Mouse (Mus musculus) liver, postnatal 0 days (tissue): ENCODE results near the gene Robo2. TPM values are rescaled to one million over a fixed set of nuclear protein-coding genes. Genes with fewer than 3 reads are reported as not detected.

Source experiments
- ATAC-seq: fragments of 200-750 bp; cut with Nextera tagmentation; 2 replicates; pipeline ENCODE4 v1.8.0; 2017; ENCODE audit warnings: mild to moderate bottlenecking, moderate library complexity
- DNase-seq: peaks from one replicate; pipeline ENCODE4 v3.0.0-alpha.2; 2016
- H3K27ac ChIP-seq: fragments of 300-500 bp; sonication (generic); 2 replicates; pipeline ENCODE4 v1.5.1; 2014; ENCODE audit warnings: antibody characterized with exemption, moderate library complexity, mild to moderate bottlenecking, low read depth
- H3K27me3 ChIP-seq: fragments of 300-500 bp; sonication (generic); 2 replicates; pipeline ENCODE4 v1.6.1; 2014; ENCODE audit warnings: low read length, control low read depth, mixed read lengths; ENCODE audit not compliant: insufficient read depth
- H3K36me3 ChIP-seq: fragments of 300-500 bp; sonication (generic); replicated peaks from 2 replicates; pipeline ENCODE4 v1.6.1; 2014; ENCODE audit warnings: mild to moderate bottlenecking, control low read depth, low read length, moderate library complexity, mixed read lengths; ENCODE audit not compliant: insufficient read depth
- H3K4me1 ChIP-seq: fragments of 300-500 bp; sonication (generic); 2 replicates; pipeline ENCODE4 v1.6.1; 2014; ENCODE audit warnings: antibody characterized with exemption, mild to moderate bottlenecking, control low read depth; ENCODE audit not compliant: insufficient read depth
- H3K4me2 ChIP-seq: fragments of 300-500 bp; sonication (generic); 2 replicates; pipeline ENCODE4 v1.6.1; 2014; ENCODE audit warnings: low read depth, mild to moderate bottlenecking, low read length, moderate library complexity, mixed read lengths
- H3K4me3 ChIP-seq: fragments of 300-500 bp; sonication (generic); 2 replicates; pipeline ENCODE4 v1.5.1; 2014; ENCODE audit warnings: low read depth, low read length
- H3K9ac ChIP-seq: fragments of 300-500 bp; sonication (generic); replicated peaks from 2 replicates; pipeline ENCODE4 v1.6.1; 2014; ENCODE audit warnings: mild to moderate bottlenecking, moderate library complexity
- H3K9me3 ChIP-seq: fragments of 300-500 bp; sonication (generic); 2 replicates; pipeline ENCODE4 v1.6.1; 2016; ENCODE audit warnings: mild to moderate bottlenecking, control low read depth, low read length, mixed read lengths
- CTCF ChIP-seq: sonication (generic); IDR thresholded peaks from 2 replicates; pipeline ENCODE4 v1.5.1; 2016; ENCODE audit warnings: antibody characterized with exemption, low read depth
- EP300 ChIP-seq: IDR thresholded peaks from 2 replicates; pipeline ENCODE4 v1.6.1; 2016; ENCODE audit warnings: antibody characterized with exemption, low read depth, mild to moderate bottlenecking
- WGBS: fragments of 180-500 bp; shearing (Covaris S2); extraction: QIAGEN DNeasy Blood & Tissue Kit; methylation state at CpG from one replicate; pipeline ENCODE4 v1.1.7; 2014; ENCODE audit not compliant: insufficient replicate concordance; 5-methylcytosine and 5-hydroxymethylcytosine counted together
- polyA plus RNA-seq: library from polyadenylated mRNA; unstranded; fragments of >200 nt; fragmentation: Nextera tagmentation; extraction: Ambion mirVana; gene quantifications from 2 replicates; pipeline ENCODE4 v1.2.1, GENCODE M21; 2015

The Robo2 gene
- polyA plus RNA-seq, 1 experiment from 2014 or later, result 1.6 TPM

DNA sequence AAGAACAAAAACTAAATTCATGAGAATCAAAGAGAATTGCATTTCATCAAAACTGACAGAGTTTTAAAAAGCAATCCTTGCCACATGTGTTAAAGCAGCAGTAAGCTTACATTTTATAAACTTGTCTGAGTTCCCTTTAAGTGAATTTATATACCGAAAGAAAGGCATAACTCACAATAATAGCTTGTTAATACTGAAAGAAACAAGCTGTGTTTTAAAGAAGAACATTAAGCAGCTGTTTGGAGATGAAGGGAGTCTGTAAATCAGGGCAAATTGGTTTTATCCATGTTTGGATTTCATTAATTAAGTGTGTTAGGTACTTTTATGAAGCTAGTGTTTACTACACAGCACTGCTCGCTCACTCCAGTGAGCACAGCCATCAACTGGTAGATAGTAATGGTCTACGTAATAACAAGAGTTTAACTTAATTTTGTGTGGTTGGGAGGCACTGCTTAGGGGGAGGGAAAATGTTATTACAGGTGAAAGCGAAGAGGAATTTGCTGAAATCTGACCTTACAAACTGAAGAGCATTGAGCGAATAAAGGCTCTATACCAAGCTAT is 447.2 kb downstream of the Robo2 start:
- WGBS, result 78% methylated on average over 5 of the region's 5 CpGs
- ATAC-seq (no peak), DNase-seq (no peak)
- Histone ChIP-seq H3K9me3 (no peaks in the 10 kb centered on the region), H3K4me2 (no peak overlapping the region), H3K4me3 (no peak overlapping the region), H3K9ac (no peak overlapping the region), H3K27ac (no peak overlapping the region), H3K27me3 (no peaks in the 10 kb centered on the region), H3K36me3 (no peaks in the 10 kb centered on the region), H3K4me1 (no peaks in the 10 kb centered on the region)
- no peak for TF ChIP-seq CTCF
- TF ChIP-seq EP300, result no peak

- H3K9ac ChIP-seq, result no peak overlapping the region
- no peaks in the 10 kb centered on the region for H3K9me3 ChIP-seq
- no peaks in the 10 kb centered on the region for H3K36me3 ChIP-seq
- H3K4me3 ChIP-seq, result no peak overlapping the region
- 75% methylated on average over 6 of the region's 6 CpGs for WGBS
- H3K27ac ChIP-seq, result no peak overlapping the region
- no peak overlapping the region for H3K4me2 ChIP-seq
- TF ChIP-seq CTCF (no peak), EP300 (no peak)
- no peaks in the 10 kb centered on the region for H3K27me3 ChIP-seq
- no peaks in the 10 kb centered on the region for H3K4me1 ChIP-seq
- no peak for ATAC-seq
- DNase-seq, result no peak
Measured at GRCm38 (mm10) chr16:73959479-73959970, 452.1 kb downstream of the Robo2 start.

DNA sequence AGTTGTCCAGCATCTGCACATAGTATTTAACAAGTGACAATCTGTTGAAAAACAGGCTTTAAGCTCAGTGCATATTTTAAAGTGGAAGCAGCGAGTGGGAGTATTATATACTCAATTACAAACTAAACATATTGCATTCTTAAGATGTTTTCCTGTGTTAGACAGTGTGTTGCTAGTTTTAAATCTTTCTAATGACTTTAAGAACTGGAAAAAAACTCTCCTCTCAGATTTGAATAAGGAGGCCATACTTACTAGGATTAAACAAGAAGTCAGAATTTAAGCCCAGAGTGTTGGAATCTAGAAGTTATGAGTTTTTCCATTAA is 453.1 kb downstream of the Robo2 start:
- no peaks in the 10 kb centered on the region for H3K27me3 ChIP-seq
- TF ChIP-seq CTCF (no peak), EP300 (no peak)
- H3K36me3 ChIP-seq, result no peaks in the 10 kb centered on the region
- no peak overlapping the region for H3K4me2 ChIP-seq
- no peaks in the 10 kb centered on the region for H3K4me1 ChIP-seq
- ATAC-seq (no peak), DNase-seq (no peak)
- 78% methylated on average over 1 of the region's 1 CpGs for WGBS
- H3K9ac ChIP-seq, result no peak overlapping the region
- H3K9me3 ChIP-seq, result no peaks in the 10 kb centered on the region
- no peak overlapping the region for H3K4me3 ChIP-seq
- H3K27ac ChIP-seq, result no peak overlapping the region

- ATAC-seq (no peak), DNase-seq (no peak)
- Histone ChIP-seq H3K36me3 (no peaks in the 10 kb centered on the region), H3K27me3 (no peaks in the 10 kb centered on the region), H3K4me1 (no peaks in the 10 kb centered on the region), H3K4me3 (no peak overlapping the region), H3K4me2 (no peak overlapping the region), H3K9ac (no peak overlapping the region), H3K27ac (no peak overlapping the region), H3K9me3 (no peaks in the 10 kb centered on the region)
- 71% methylated on average over 3 of the region's 3 CpGs for WGBS
- no peak for TF ChIP-seq EP300
- TF ChIP-seq CTCF, result no peak
Measured at GRCm38 (mm10) chr16:73957675-73958523, 453.7 kb downstream of the Robo2 start.

DNA sequence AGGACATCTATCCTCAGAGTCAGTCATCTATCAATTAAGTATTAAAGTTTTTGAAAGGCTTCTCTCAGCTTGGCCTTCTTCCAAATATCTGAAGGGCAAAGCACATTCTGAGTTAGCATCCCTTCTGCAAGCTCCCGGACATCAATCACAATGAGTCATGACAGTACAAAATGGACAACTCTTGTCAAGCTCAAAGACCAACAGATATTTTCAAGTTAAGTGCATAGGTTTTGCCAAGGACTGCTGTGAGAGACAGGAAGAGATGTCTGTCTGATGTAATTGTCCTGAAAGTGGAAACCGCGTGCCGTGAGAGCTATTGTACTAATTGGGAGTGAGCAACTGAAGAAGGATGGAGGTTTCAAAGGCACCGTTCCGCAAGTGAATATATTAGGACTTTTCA is 465.5 kb downstream of the Robo2 start:
- H3K4me2 ChIP-seq, result no peak overlapping the region
- no peak for ATAC-seq
- H3K9me3 ChIP-seq, result no peaks in the 10 kb centered on the region
- H3K27ac ChIP-seq, result no peak overlapping the region
- H3K36me3 ChIP-seq, result no peaks in the 10 kb centered on the region
- H3K9ac ChIP-seq, result no peak overlapping the region
- TF ChIP-seq CTCF, result no peak
- no peak for TF ChIP-seq EP300
- no peak for DNase-seq
- H3K4me1 ChIP-seq, result no peaks in the 10 kb centered on the region
- WGBS, result 81% methylated on average over 6 of the region's 6 CpGs
- no peaks in the 10 kb centered on the region for H3K27me3 ChIP-seq
- H3K4me3 ChIP-seq, result no peak overlapping the region

DNA sequence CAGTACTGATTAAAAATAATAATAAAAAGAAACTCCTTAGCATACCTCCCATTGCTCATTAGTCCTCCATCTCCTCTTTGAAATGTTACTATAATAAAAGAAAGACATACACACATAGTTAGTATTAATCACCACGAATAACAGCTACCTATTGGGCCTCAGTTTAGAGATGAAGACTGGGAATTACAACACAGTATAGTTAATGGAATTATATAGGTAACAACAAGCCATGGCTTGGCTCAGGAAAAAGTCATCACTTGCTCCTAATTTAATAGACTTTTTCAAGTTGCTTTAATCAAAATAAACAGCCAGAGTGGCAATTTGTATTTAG is 471.4 kb downstream of the Robo2 start:
- H3K4me2 ChIP-seq, result no peak overlapping the region
- no peak for DNase-seq
- no peaks in the 10 kb centered on the region for H3K9me3 ChIP-seq
- no peak for TF ChIP-seq CTCF
- TF ChIP-seq EP300, result no peak
- H3K9ac ChIP-seq, result no peak overlapping the region
- H3K36me3 ChIP-seq, result no peaks in the 10 kb centered on the region
- WGBS, result 53% methylated on average over 1 of the region's 1 CpGs
- H3K27ac ChIP-seq, result no peak overlapping the region
- no peak overlapping the region for H3K4me3 ChIP-seq
- ATAC-seq, result no peak
- no peaks in the 10 kb centered on the region for H3K4me1 ChIP-seq
- H3K27me3 ChIP-seq, result no peaks in the 10 kb centered on the region
